8 mouse cellular contexts compared by ENCODE assay signal in genomic region chrX:135885411-135886233, GRCm38 (mm10). TPM values are rescaled to one million over a fixed set of nuclear protein-coding genes. Genes with fewer than 3 reads are reported as not detected.
DNase-seq lines count a peak whose midpoint lies in the region; ATAC-seq and TF ChIP-seq lines count a peak whose summit lies in the region.

No protein-coding gene starts in this region.

- H3K36me3 ChIP-seq in forebrain, embryonic 14.5 days (ENCODE audit: control insufficient read depth, insufficient read depth, low read length), result peaks cover 25% of the 10 kb centered on the region; the same call in 1 of the 2 replicates
- peaks cover 26% of the 10 kb centered on the region for H3K36me3 ChIP-seq in heart, postnatal 0 days (replicated peaks; ENCODE audit: control insufficient read depth, insufficient read depth, low read length)
- no peaks in the 10 kb centered on the region for H3K36me3 ChIP-seq in liver, embryonic 14.5 days (replicated peaks; ENCODE audit: control insufficient read depth, insufficient read depth, low read depth)
- H3K36me3 ChIP-seq in neural tube, embryonic 12.5 days, result peaks cover 11% of the 10 kb centered on the region; the same call in 1 of the 2 replicates

- TF ChIP-seq EP300 in heart, postnatal 0 days (IDR thresholded peaks at IDR 0.05; ENCODE audit: low read depth), result no peak
- TF ChIP-seq EP300 in liver, embryonic 14.5 days (IDR thresholded peaks at IDR 0.05; ENCODE audit: low read depth), result no peak

- no peaks in the 10 kb centered on the region for H3K9me3 ChIP-seq in forebrain, embryonic 14.5 days (replicated peaks; ENCODE audit: control insufficient read depth, low read length)
- H3K9me3 ChIP-seq in heart, postnatal 0 days (replicated peaks; ENCODE audit: control insufficient read depth, low read length), result no peaks in the 10 kb centered on the region
- H3K9me3 ChIP-seq in liver, embryonic 14.5 days (ENCODE audit: control insufficient read depth, low read length), result no peaks in the 10 kb centered on the region
- no peaks in the 10 kb centered on the region for H3K9me3 ChIP-seq in neural tube, embryonic 12.5 days

- peak; percentile 62 to 68 for DNase-seq in CD8-positive naive resting alpha-beta T cell, adult 2 months (ENCODE audit: low read depth in 2 of 2, low spot score in 2 of 2)
- DNase-seq in c-Kit-positive CD71-negative TER-119-negative erythroid progenitor cells, embryonic 14.5 days (ENCODE audit: low read depth), result peak; percentile 25
- peak; percentile 89 for DNase-seq in forebrain, embryonic 14.5 days (ENCODE audit: low spot score)
- DNase-seq in heart, postnatal 0 days (ENCODE audit: low spot score), result peak; percentile 49
- peak; percentile 51 to 65 for DNase-seq in kidney, postnatal 36 days
- peak; percentile 15 to 26 (median 23) for DNase-seq in liver, embryonic 14.5 days (ENCODE audit: low read depth in 3 of 3, low spot score in 3 of 3)
- peak; percentile 83 for DNase-seq in telencephalon, adult 2 months (ENCODE audit: low read depth, low spot score)

- peak overlapping the region; percentile 78 for H3K9ac ChIP-seq in forebrain, embryonic 14.5 days (ENCODE audit: low read length)
- H3K9ac ChIP-seq in heart, postnatal 0 days (replicated peaks; ENCODE audit: low read depth, low read length), result peak overlapping the region; percentile 78
- H3K9ac ChIP-seq in liver, embryonic 14.5 days (replicated peaks), result peak overlapping the region; percentile 61
- H3K9ac ChIP-seq in neural tube, embryonic 12.5 days, result peak overlapping the region; percentile 74

- peak; percentile 23; the same call in 1 of the 2 replicates for TF ChIP-seq CTCF in heart, postnatal 0 days (IDR thresholded peaks at IDR 0.05; ENCODE audit: low read depth)
- 0 out of 2 replicates have a peak, but pooled peaks have one; percentile 15 for TF ChIP-seq CTCF in liver, embryonic 14.5 days (IDR thresholded peaks at IDR 0.05; ENCODE audit: low read depth)

- H3K27me3 ChIP-seq in forebrain, embryonic 14.5 days (replicated peaks; ENCODE audit: control insufficient read depth, insufficient read depth, low read length), result no peaks in the 10 kb centered on the region
- no peaks in the 10 kb centered on the region for H3K27me3 ChIP-seq in heart, postnatal 0 days (ENCODE audit: control insufficient read depth, insufficient read depth, low read length)
- H3K27me3 ChIP-seq in liver, embryonic 14.5 days (ENCODE audit: control insufficient read depth, insufficient read depth, low read length), result no peaks in the 10 kb centered on the region
- no peaks in the 10 kb centered on the region for H3K27me3 ChIP-seq in neural tube, embryonic 12.5 days (replicated peaks)

- H3K4me2 ChIP-seq in forebrain, embryonic 14.5 days (ENCODE audit: low read length), result peak overlapping the region; percentile 50
- peak overlapping the region; percentile 67 for H3K4me2 ChIP-seq in heart, postnatal 0 days (ENCODE audit: low read depth, low read length)
- peak overlapping the region; percentile 67 for H3K4me2 ChIP-seq in liver, embryonic 14.5 days (ENCODE audit: low read depth)
- H3K4me2 ChIP-seq in neural tube, embryonic 12.5 days (replicated peaks), result peak overlapping the region; percentile 59

- WGBS in forebrain, embryonic 14.5 days, result 35% methylated on average over 41 of the region's 41 CpGs
- WGBS in heart, postnatal 0 days, result 20% methylated on average over 34 of the region's 41 CpGs
- WGBS in liver, embryonic 14.5 days (ENCODE audit: insufficient replicate concordance), result 9% methylated on average over 41 of the region's 41 CpGs
- 20% methylated on average over 41 of the region's 41 CpGs for WGBS in neural tube, embryonic 12.5 days

- peak overlapping the region; percentile 57 for H3K4me3 ChIP-seq in forebrain, embryonic 14.5 days (ENCODE audit: low read depth, low read length)
- H3K4me3 ChIP-seq in heart, postnatal 0 days (ENCODE audit: low read depth, low read length), result peak overlapping the region; percentile 81
- peak overlapping the region; percentile 54 to 65 for H3K4me3 ChIP-seq in liver, embryonic 14.5 days (ENCODE audit: insufficient read depth in 1 of 2, low read depth in 2 of 2, low read length in 2 of 2)
- H3K4me3 ChIP-seq in neural tube, embryonic 12.5 days, result peak overlapping the region; percentile 59

- peak; percentile 99 for ATAC-seq in forebrain, embryonic 14.5 days
- ATAC-seq in heart, postnatal 0 days (ENCODE audit: insufficient read depth, low read depth), result peak; percentile 98
- peak; percentile 89 for ATAC-seq in liver, embryonic 14.5 days (ENCODE audit: insufficient read depth)
- peak; percentile 99 for ATAC-seq in neural tube, embryonic 12.5 days (ENCODE audit: low FRiP score, low read depth)

- H3K27ac ChIP-seq in forebrain, embryonic 14.5 days (ENCODE audit: low read depth, low read length), result peak overlapping the region; percentile 74
- H3K27ac ChIP-seq in heart, postnatal 0 days (ENCODE audit: low read depth), result peak overlapping the region; percentile 83
- no peak overlapping the region for H3K27ac ChIP-seq in liver, embryonic 14.5 days
- H3K27ac ChIP-seq in neural tube, embryonic 12.5 days, result peak overlapping the region; percentile 32; the same call in 1 of the 2 replicates

- H3K4me1 ChIP-seq in forebrain, embryonic 14.5 days (ENCODE audit: control insufficient read depth, insufficient read depth, low read length), result no peaks in the 10 kb centered on the region
- H3K4me1 ChIP-seq in heart, postnatal 0 days (ENCODE audit: control insufficient read depth, insufficient read depth), result no peaks in the 10 kb centered on the region
- H3K4me1 ChIP-seq in liver, embryonic 14.5 days (replicated peaks; ENCODE audit: control insufficient read depth in 2 of 2, insufficient read depth in 2 of 2, low read length in 1 of 2), result no peaks in the 10 kb centered on the region
- no peaks in the 10 kb centered on the region for H3K4me1 ChIP-seq in neural tube, embryonic 12.5 days

RNA-seq across cellular contexts. Expression of gene Gprasp2, which starts 46.8 kb away (rescaled TPM):
- 100 and 111 TPM in 2 replicates for polyA plus RNA-seq in forebrain, embryonic 14.5 days (2014; fragmentation: Nextera tagmentation; extraction: Ambion mirVana)
- total RNA-seq in heart, postnatal 0 days (2014; rRNA removed; ENCODE audit: low replicate concordance), result 8.8 and 13.3 TPM in 2 replicates
- 6.7 and 7.0 TPM in 2 replicates for polyA plus RNA-seq in heart, postnatal 0 days (2015; fragmentation: Nextera tagmentation; extraction: Ambion mirVana)
- polyA plus RNA-seq in liver, embryonic 14.5 days (2012; rRNA removed), result 0.88 and 1.0 TPM in 2 replicates
- 0.67 and 0.80 TPM in 2 replicates for polyA plus RNA-seq in liver, embryonic 14.5 days (2014; fragmentation: Nextera tagmentation; extraction: Ambion mirVana)
- 73.5 and 77.1 TPM in 2 replicates for polyA plus RNA-seq in neural tube, embryonic 12.5 days (2016; fragmentation: Nextera tagmentation; extraction: Ambion mirVana)

Comparison
In these comparisons a context has a peak if more than half of its experiments do, and no peak if none do; other contexts are left out.
1. DNase-seq: peak in every context shown above with its lines; median percentile 89 in forebrain, embryonic 14.5 days; 83 in telencephalon, adult 2 months; 65 in CD8-positive naive resting alpha-beta T cell, adult 2 months; 58 in kidney, postnatal 36 days; 49 in heart, postnatal 0 days; 25 in c-Kit-positive CD71-negative TER-119-negative erythroid progenitor cells, embryonic 14.5 days; 23 in liver, embryonic 14.5 days.